Mouse (Mus musculus) midbrain, embryonic 16.5 days (tissue): ENCODE data around the gene Il12rb1. TPM values are rescaled to one million over a fixed set of nuclear protein-coding genes. Genes with fewer than 3 reads are reported as not detected.

Experiments used
- ATAC-seq: fragments of 200-750 bp; cut with Nextera tagmentation; 2 replicates; pipeline ENCODE4 v1.8.0; 2017; ENCODE audit warnings: moderate TSS enrichment
- H3K27ac ChIP-seq: fragments of 300-500 bp; sonication (generic); 2 replicates; pipeline ENCODE4 v1.5.1; 2014; ENCODE audit warnings: mild to moderate bottlenecking, low read length, mixed read lengths
- H3K27me3 ChIP-seq: fragments of 300-500 bp; sonication (generic); 2 replicates; pipeline ENCODE4 v1.6.1; 2014; ENCODE audit warnings: low read depth, low read length, mixed read lengths; ENCODE audit not compliant: control insufficient read depth, insufficient read depth
- H3K36me3 ChIP-seq: fragments of 300-500 bp; sonication (generic); 2 replicates; pipeline ENCODE4 v1.6.1; 2014; ENCODE audit warnings: mild to moderate bottlenecking, low read length, moderate library complexity, mixed read lengths; ENCODE audit not compliant: control insufficient read depth, insufficient read depth
- H3K4me1 ChIP-seq: fragments of 300-500 bp; sonication (generic); 2 replicates; pipeline ENCODE4 v1.6.1; 2014; ENCODE audit warnings: mild to moderate bottlenecking, low read length, mixed read lengths; ENCODE audit not compliant: control insufficient read depth, insufficient read depth
- H3K4me2 ChIP-seq: fragments of 300-500 bp; sonication (generic); 2 replicates; pipeline ENCODE4 v1.6.1; 2014; ENCODE audit warnings: mild to moderate bottlenecking, low read length, mixed read lengths
- H3K4me3 ChIP-seq: fragments of 300-500 bp; sonication (generic); 2 replicates; pipeline ENCODE4 v1.5.1; 2014; ENCODE audit warnings: low read depth, mild to moderate bottlenecking, low read length, moderate library complexity, mixed read lengths
- H3K9ac ChIP-seq: fragments of 300-500 bp; sonication (generic); 2 replicates; pipeline ENCODE4 v1.6.1; 2014; ENCODE audit warnings: low read depth, low read length, mixed read lengths
- H3K9me3 ChIP-seq: fragments of 300-500 bp; sonication (generic); replicated peaks from 2 replicates; pipeline ENCODE4 v1.6.1; 2014; ENCODE audit warnings: mild to moderate bottlenecking, low read length, mixed read lengths; ENCODE audit not compliant: control insufficient read depth, poor library complexity, severe bottlenecking
- WGBS: fragments of 180-500 bp; shearing (Covaris S2); extraction: QIAGEN DNeasy Blood & Tissue Kit; methylation state at CpG from one replicate; pipeline ENCODE4 v1.1.7; 2014; 5-methylcytosine and 5-hydroxymethylcytosine counted together
- polyA plus RNA-seq: library from polyadenylated mRNA; unstranded; fragments of >200 nt; fragmentation: Nextera tagmentation; extraction: Ambion mirVana; gene quantifications from 2 replicates; pipeline ENCODE4 v1.2.1, GENCODE M21; 2015

Gene Il12rb1
- polyA plus RNA-seq, 1 experiment from 2014 or later = 0.08 TPM

DNA sequence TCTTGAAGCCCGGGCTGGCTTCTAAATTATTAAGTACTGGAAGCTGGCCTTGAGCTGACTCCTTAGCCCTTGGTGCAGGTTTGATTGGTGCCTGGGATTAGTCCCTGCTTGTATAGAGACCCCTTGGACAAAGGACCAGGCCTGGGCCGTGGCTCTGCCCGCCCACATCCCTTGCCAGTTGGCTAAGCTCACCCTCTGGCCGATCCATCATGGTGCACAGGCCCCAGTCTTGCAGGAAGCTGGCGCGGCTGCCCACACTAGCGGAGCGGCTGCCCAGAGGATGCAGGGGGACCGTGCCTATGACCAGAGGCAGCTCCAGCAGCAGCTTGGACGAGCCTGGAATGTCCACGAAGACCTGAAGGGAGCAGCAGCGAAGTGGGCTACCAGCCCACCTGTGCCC is 28.4 kb downstream of the Il12rb1 start:
- no peak for ATAC-seq
- WGBS = 87% methylated on average over 12 of the region's 12 CpGs
- Histone ChIP-seq H3K36me3 (peaks cover 3% of the 10 kb centered on the region; the same call in 1 of the 2 replicates), H3K4me3 (no peak overlapping the region), H3K27ac (no peak overlapping the region), H3K9me3 (no peaks in the 10 kb centered on the region), H3K4me2 (no peak overlapping the region), H3K9ac (no peak overlapping the region), H3K27me3 (no peaks in the 10 kb centered on the region), H3K4me1 (peaks cover 8% of the 10 kb centered on the region)

DNA sequence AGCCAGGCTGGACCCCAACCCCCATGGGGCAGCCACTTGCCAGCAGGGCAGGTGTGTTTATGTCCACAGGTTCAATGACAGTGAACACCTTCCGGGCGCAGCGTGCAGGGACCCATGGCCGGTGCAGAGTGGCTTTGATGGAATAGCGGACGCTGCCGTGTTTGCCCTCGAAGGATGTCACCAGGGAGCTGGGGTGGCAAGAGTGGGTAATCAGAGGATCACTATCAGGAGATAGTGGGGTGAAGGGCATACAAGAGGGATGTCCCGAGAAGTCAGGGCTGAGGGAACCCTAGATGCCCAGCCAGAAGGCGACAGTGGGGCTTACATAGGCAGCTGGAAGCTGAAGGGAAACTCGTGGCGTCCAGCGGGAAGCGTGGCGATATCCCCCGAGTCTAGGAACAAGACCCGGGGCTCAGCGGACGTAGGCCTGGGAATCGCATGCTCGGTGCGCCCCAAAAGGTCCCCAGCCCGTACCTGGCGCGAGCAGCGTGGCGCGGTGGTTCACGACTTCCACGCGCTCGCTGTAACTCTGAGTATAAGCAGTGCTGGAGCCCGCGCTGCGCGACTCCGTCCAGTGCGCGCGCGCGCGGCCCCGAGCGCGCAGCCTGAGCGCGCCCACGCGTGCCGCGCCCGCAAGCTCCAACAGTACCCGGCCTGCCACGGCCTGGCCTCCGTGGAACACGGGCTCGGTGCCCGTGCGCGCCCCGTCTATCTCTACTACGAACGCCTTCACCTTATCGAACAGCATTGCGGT is 30.6 kb downstream of the Il12rb1 start:
- peaks cover 3% of the 10 kb centered on the region; the same call in 1 of the 2 replicates for H3K36me3 ChIP-seq
- H3K4me1 ChIP-seq = peaks cover 8% of the 10 kb centered on the region
- 2% methylated on average over 66 of the region's 66 CpGs for WGBS
- peak; percentile 52 for ATAC-seq
- no peaks in the 10 kb centered on the region for H3K9me3 ChIP-seq
- no peaks in the 10 kb centered on the region for H3K27me3 ChIP-seq
- H3K4me2 ChIP-seq = peak overlapping the region; percentile 81
- peak overlapping the region; percentile 74 for H3K9ac ChIP-seq
- H3K4me3 ChIP-seq = peak overlapping the region; percentile 69
- H3K27ac ChIP-seq = peak overlapping the region; percentile 90

DNA sequence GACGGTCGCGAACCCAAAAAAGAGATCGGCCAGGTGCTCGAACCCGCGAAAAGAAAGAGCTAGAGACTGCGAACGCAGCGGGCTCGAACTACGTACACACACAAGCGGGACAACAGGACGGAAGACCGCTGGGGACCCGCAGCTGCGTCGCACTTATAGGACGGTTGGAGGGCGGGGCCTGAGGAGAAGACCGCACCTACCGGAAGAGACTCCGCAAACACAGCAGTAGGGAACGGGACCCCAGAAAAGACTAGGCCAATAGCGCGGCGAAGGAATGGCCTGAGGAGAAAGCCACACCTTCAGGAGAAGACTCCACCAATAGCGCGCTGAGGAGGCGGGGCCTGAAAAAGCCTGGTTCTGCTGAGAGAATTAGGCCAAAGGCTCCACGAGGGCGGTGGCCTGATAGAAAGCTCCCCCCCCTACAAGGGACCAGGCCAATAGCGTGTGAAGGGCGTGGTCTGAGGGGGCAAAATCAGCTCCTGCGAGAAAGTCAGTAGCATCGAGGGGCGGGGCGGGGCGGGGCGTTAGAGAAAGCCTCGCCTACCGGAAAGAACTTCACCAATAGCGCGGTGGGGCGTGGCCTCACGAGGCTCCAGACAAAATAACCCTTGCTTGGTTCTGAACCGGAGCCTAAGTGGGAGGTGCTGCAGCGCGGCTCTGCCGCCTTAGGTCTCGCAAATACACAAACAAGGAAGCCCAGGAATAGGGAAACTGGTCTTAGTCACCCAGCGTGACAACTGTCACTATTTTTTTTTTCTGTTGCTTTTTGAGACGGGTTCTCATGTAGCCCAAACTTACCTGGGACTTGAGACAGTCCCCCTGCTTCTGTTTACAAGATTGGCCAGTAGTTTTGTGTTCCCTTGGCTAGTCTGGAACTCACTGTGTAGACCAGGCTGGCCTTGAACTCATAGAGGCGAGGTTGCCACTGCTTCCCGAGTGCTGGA is 31.4 kb downstream of the Il12rb1 start, which contains the start of gene Arrdc2:
Arrdc2 (minus strand) TSS at position 313 of the 944 bp plus-strand sequence.
- peak; percentile 97 for ATAC-seq
- Histone ChIP-seq H3K27me3 (no peaks in the 10 kb centered on the region), H3K4me3 (peak within 1 kb of the TSS; percentile 69), H3K9me3 (no peaks in the 10 kb centered on the region), H3K36me3 (peaks cover 3% of the 10 kb centered on the region; the same call in 1 of the 2 replicates), H3K27ac (peak within 1 kb of the TSS; percentile 90), H3K4me2 (peak within 1 kb of the TSS; percentile 81), H3K9ac (peak within 1 kb of the TSS; percentile 74), H3K4me1 (peaks cover 8% of the 10 kb centered on the region)
- WGBS = 2% methylated on average over 55 of the region's 55 CpGs

DNA sequence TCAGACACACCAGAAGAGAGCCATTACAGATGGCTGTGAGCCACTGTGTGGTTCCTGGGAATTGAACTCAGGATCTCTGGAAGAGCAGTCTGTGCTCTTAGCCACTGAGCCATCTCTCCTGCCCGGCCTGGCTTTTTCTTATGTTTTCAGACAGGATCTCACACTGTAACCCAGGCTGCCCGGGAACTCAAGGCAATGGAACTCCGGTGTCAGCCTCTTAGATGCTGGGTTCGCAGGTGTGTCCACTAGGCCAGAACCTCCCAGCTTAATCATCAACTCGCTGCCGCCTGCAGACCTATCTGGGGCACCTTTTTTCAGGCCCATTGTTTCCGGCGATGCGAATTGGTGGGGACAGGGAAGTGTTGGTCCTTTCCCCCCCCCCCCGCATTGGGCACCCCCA is 32.3 kb downstream of the Il12rb1 start:
- Histone ChIP-seq H3K4me3 (no peak overlapping the region), H3K9ac (no peak overlapping the region), H3K9me3 (no peaks in the 10 kb centered on the region), H3K27ac (0 out of 2 replicates have a peak overlapping the region, but pooled peaks have one; percentile 37), H3K27me3 (no peaks in the 10 kb centered on the region), H3K4me2 (no peak overlapping the region), H3K36me3 (no peaks in the 10 kb centered on the region), H3K4me1 (peaks cover 8% of the 10 kb centered on the region)
- WGBS = 61% methylated on average over 10 of the region's 10 CpGs
- ATAC-seq = no peak

DNA sequence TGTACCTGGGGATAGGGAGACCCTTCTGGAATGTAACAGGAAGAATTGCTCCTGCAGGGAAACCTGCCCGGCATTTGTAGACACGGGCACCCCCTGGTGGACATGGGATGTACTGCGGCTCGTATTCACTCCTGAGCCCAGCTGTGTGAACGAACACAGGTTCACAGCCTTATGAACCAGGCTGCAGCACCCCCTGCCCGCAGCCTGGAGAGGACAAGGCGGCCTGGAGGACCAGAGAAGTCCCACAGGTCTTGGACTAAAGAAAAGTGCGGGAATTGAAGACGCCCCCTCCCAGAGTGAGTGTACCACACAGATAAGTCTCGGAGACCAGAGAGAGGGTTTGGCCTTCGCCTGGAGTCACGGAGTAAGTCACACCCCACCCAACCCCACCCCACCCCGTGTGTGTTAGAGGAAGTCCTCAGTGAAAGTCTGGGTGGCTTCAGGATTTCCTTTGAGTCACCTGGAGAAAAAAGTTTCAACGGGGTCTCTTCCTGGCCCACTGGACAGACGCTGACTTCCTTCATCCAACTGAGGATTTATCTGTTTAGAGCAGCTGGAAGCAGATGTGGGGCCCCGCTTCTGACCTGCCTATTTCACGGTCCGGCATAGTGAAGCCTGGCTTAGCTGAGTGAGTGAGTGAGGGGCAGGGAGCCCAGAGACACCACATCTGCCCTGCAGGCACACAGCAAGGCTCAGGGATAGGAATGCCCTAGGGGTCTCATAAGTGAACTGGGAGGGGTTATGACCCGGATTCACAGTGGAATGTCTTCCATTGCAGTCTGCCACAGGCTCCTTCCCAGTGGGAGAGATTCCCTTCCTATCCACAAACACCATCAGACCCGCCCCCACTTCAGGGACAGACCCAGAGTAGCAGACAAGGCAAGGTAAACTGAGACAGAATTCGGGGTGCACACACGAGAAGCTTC is 33.2 kb downstream of the Il12rb1 start:
- no peak for ATAC-seq
- H3K4me2 ChIP-seq = no peak overlapping the region
- WGBS = 36% methylated on average over 22 of the region's 22 CpGs
- no peaks in the 10 kb centered on the region for H3K9me3 ChIP-seq
- peaks cover 8% of the 10 kb centered on the region for H3K4me1 ChIP-seq
- H3K27ac ChIP-seq = peak overlapping the region; percentile 37; the same call in 1 of the 2 replicates
- H3K27me3 ChIP-seq = no peaks in the 10 kb centered on the region
- 0 out of 2 replicates have a peak overlapping the region, but pooled peaks have one; percentile 14 for H3K9ac ChIP-seq
- no peaks in the 10 kb centered on the region for H3K36me3 ChIP-seq
- H3K4me3 ChIP-seq = no peak overlapping the region

DNA sequence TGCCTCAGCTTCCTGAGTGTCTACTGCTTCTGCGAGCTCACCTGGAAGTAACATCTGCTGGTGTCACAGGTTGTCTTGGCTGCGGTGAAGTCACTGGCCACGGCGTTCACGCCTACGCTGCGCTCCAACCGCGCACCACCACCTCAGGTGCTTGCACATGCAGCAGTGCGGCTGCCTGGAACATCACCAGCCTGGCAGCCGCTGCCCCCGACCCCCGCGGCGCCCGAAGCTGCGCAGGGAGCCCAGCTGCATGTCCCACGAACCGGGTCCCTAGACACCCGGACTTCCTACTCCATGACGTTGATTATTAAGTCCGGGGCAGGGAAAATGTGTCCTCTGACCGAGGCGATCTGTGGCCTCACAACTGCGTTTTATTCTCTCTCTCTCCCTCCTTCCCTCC is 34.2 kb downstream of the Il12rb1 start:
- H3K4me2 ChIP-seq = no peak overlapping the region
- no peaks in the 10 kb centered on the region for H3K36me3 ChIP-seq
- H3K9me3 ChIP-seq = no peaks in the 10 kb centered on the region
- ATAC-seq = no peak
- no peak overlapping the region for H3K27ac ChIP-seq
- H3K4me3 ChIP-seq = no peak overlapping the region
- H3K4me1 ChIP-seq = peaks cover 8% of the 10 kb centered on the region
- H3K9ac ChIP-seq = no peak overlapping the region
- WGBS = 61% methylated on average over 25 of the region's 25 CpGs
- no peaks in the 10 kb centered on the region for H3K27me3 ChIP-seq

DNA sequence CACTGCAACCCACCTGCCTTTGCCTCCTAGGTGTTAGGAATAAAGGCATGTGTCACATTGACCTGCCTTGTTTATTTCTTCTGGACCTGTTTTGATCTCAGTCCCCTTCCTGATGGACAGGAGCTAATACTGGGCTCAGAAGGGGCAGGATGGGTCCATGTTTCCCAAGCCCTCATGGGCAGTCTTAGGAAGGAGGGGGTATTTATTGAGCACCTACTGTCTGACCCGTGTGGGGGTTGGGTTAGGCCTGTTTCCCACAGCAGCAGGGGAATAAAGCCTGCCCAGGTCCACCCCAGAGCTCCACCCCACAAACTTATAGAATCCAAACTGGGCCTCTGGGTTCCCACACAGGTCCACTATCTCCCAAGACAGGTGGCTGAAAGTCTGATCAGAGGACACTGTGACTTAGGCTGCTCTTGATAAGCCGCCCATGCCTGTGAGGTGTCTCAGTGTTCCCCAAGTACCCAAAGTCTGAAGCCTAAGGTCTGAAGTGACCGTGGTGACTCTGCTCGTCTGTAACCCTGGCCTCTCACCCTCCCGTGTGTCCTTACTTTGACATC is 35.0 kb downstream of the Il12rb1 start:
- Histone ChIP-seq H3K27ac (no peak overlapping the region), H3K9ac (no peak overlapping the region), H3K4me3 (no peak overlapping the region), H3K36me3 (no peaks in the 10 kb centered on the region), H3K4me1 (peaks cover 8% of the 10 kb centered on the region), H3K9me3 (no peaks in the 10 kb centered on the region), H3K27me3 (no peaks in the 10 kb centered on the region), H3K4me2 (no peak overlapping the region)
- ATAC-seq = no peak
- WGBS = 90% methylated on average over 5 of the region's 5 CpGs

DNA sequence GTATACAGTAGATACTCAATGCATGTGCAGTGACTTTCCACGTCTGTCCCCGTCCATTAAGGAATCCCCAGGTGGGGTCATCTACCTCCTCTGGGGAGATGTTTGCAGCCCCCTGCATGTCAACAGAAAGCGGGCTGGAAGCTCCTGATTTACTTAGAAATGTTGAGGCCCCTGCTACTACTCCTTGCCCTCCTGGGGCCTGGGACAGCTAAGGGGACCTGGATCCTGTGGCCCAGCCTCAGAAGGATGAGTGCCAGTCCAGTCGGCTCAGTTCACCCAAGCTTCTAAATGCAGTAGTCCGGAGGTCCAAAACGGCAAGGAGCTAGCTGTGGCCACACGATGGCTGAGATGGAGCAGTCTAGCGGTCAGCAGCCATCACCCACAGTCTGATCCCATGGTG is 35.7 kb downstream of the Il12rb1 start:
- no peak for ATAC-seq
- Histone ChIP-seq H3K4me1 (peaks cover 3% of the 10 kb centered on the region; the same call in 1 of the 2 replicates), H3K4me3 (no peak overlapping the region), H3K27ac (no peak overlapping the region), H3K36me3 (no peaks in the 10 kb centered on the region), H3K27me3 (no peaks in the 10 kb centered on the region; the same call in 1 of the 2 replicates), H3K4me2 (no peak overlapping the region), H3K9ac (0 out of 2 replicates have a peak overlapping the region, but pooled peaks have one; percentile 6), H3K9me3 (no peaks in the 10 kb centered on the region)
- WGBS = 83% methylated on average over 8 of the region's 8 CpGs
